Mouse (Mus musculus): ENCODE data around the gene Entpd3. TPM values are rescaled to one million over a fixed set of nuclear protein-coding genes. Genes with fewer than 3 reads are reported as not detected.

The Entpd3 gene
- polyA plus RNA-seq, 2 experiments from 2014 or later: 0.12 TPM; not detected in 1

- ATAC-seq: no peak
These were observed 1.8 kb downstream of the Entpd3 start for GRCm38 (mm10) chr9:120541411-120541810.

- ATAC-seq: no peak
These were observed 2.6 kb downstream of the Entpd3 start for GRCm38 (mm10) chr9:120542241-120542640.

GRCm38 (mm10) chr9:120545994-120546393 lies 6.4 kb downstream of the Entpd3 start:
- ATAC-seq: no peak

GRCm38 (mm10) chr9:120546482-120546881 lies 6.9 kb downstream of the Entpd3 start:
- ATAC-seq: no peak

GRCm38 (mm10) chr9:120547026-120547668 lies 7.5 kb downstream of the Entpd3 start:
- no peak for ATAC-seq

- no peak for ATAC-seq
These were observed 11.2 kb downstream of the Entpd3 start for GRCm38 (mm10) chr9:120550778-120551177.

- ATAC-seq: no peak
These were observed 24.0 kb downstream of the Entpd3 start for GRCm38 (mm10) chr9:120563590-120563989.

- no peak for ATAC-seq
These were observed 24.6 kb downstream of the Entpd3 start for GRCm38 (mm10) chr9:120564247-120564646.

GRCm38 (mm10) chr9:120566384-120566783 lies 26.8 kb downstream of the Entpd3 start:
- no peak for ATAC-seq

- ATAC-seq: no peak
These were observed 29.3 kb downstream of the Entpd3 start for GRCm38 (mm10) chr9:120568917-120569316.

- no peak for ATAC-seq
These were observed 30.2 kb downstream of the Entpd3 start for GRCm38 (mm10) chr9:120569721-120570333.

GRCm38 (mm10) chr9:120570334-120570725 lies 30.7 kb downstream of the Entpd3 start:
- ATAC-seq: no peak

GRCm38 (mm10) chr9:120570741-120571592 lies 31.3 kb downstream of the Entpd3 start, which contains the start of gene Rpl14:
Rpl14 (plus strand) TSS chr9:120571444.
- ATAC-seq: peak; percentile 98

- ATAC-seq: no peak
These were observed 32.2 kb downstream of the Entpd3 start for GRCm38 (mm10) chr9:120571593-120572385.

- no peak for ATAC-seq
These were observed 36.4 kb downstream of the Entpd3 start for GRCm38 (mm10) chr9:120575748-120576661.

GRCm38 (mm10) chr9:120576662-120577013 lies 37.0 kb downstream of the Entpd3 start:
- ATAC-seq: no peak

GRCm38 (mm10) chr9:120577133-120577651 lies 37.6 kb downstream of the Entpd3 start:
- peak; percentile 84 for ATAC-seq

GRCm38 (mm10) chr9:120577706-120578405 lies 38.2 kb downstream of the Entpd3 start:
- ATAC-seq: no peak

GRCm38 (mm10) chr9:120578701-120579100 lies 39.1 kb downstream of the Entpd3 start:
- ATAC-seq: no peak

GRCm38 (mm10) chr9:120579808-120580207 lies 40.2 kb downstream of the Entpd3 start:
- ATAC-seq: no peak

Data from activated CD4-positive, CD25-positive, alpha-beta regulatory T cell, adult 4 months (primary cell).